Mouse (Mus musculus) heart, adult 2 months (tissue): Measurements from ENCODE around the gene Atp1a2. TPM values are rescaled to one million over a fixed set of nuclear protein-coding genes. Genes with fewer than 3 reads are reported as not detected.

ENCODE experiments used
- DNase-seq, 2 experiments: peaks; one replicate each; pipeline ENCODE4 v3.0.0; 2021
- H3K27ac ChIP-seq: fragments of 200-600 bp; 2 replicates; pipeline ENCODE4 v1.8.1; 2022
- H3K27me3 ChIP-seq: fragments of 200-500 bp; 2 replicates; pipeline ENCODE4 v1.6.1; 2012; ENCODE audit warnings: mild to moderate bottlenecking, low read length, inconsistent platforms, mixed read lengths; ENCODE audit not compliant: control insufficient read depth, insufficient read depth
- H3K36me3 ChIP-seq: fragments of 200-500 bp; 2 replicates; pipeline ENCODE4 v1.6.1; 2012; ENCODE audit warnings: low read length, inconsistent platforms; ENCODE audit not compliant: control insufficient read depth, insufficient read depth
- H3K4me1 ChIP-seq: fragments of 200-500 bp; 2 replicates; pipeline ENCODE4 v1.6.1; 2011; ENCODE audit warnings: low read length; ENCODE audit not compliant: control insufficient read depth, insufficient read depth
- H3K4me3 ChIP-seq: fragments of 200-600 bp; 2 replicates; pipeline ENCODE4 v1.8.1; 2022
- H3K79me2 ChIP-seq: fragments of 200-500 bp; replicated peaks from 2 replicates; pipeline ENCODE4 v1.6.1; 2012; ENCODE audit warnings: mild to moderate bottlenecking, inconsistent platforms, low read length, moderate library complexity, mixed read lengths; ENCODE audit not compliant: control insufficient read depth, insufficient read depth
- H3K9ac ChIP-seq: fragments of 200-500 bp; 2 replicates; pipeline ENCODE4 v1.6.1; 2012; ENCODE audit warnings: low read depth, mild to moderate bottlenecking, control low read depth, inconsistent platforms, low read length, mixed read lengths
- CTCF ChIP-seq: fragments of 200-600 bp; IDR thresholded peaks from 2 replicates; pipeline ENCODE4 v1.8.1; 2022; ENCODE audit warnings: antibody characterized with exemption, mild to moderate bottlenecking, moderate library complexity
- EP300 ChIP-seq: fragments of 200-500 bp; IDR thresholded peaks from 2 replicates; pipeline ENCODE4 v1.6.1; 2011; ENCODE audit warnings: low read depth, low read length, control low read depth; ENCODE audit not compliant: insufficient read depth
- POLR2A ChIP-seq: fragments of 200-500 bp; IDR thresholded peaks from 2 replicates; pipeline ENCODE4 v1.6.1; 2011; ENCODE audit warnings: mild to moderate bottlenecking, low read depth, low read length, control low read depth; ENCODE audit not compliant: insufficient read depth
- WGBS: fragments of 180-500 bp; shearing (Covaris S2); methylation state at CpG from one replicate; pipeline ENCODE4 v1.1.7; 2018; 5-methylcytosine and 5-hydroxymethylcytosine counted together
- intact Hi-C: fragments of 180-260 bp; cut with DNase I; formaldehyde crosslinking; loops from one replicate; pipeline ENCODE4 v1.15.1; 2025
- polyA plus RNA-seq: library from polyadenylated mRNA; depleted of rRNA; stranded (reverse); fragments of >200 nt; gene quantifications from 2 replicates; pipeline ENCODE4 v1.2.3, GENCODE M21; 2012
- total RNA-seq, 2 experiments: library from RNA; stranded (reverse); gene quantifications; 2 replicates each; pipeline ENCODE4 v1.2.3; 2021

Gene Atp1a2
- total and polyA plus RNA-seq, 3 experiments: 319 to 588 (median 462) TPM

DNA sequence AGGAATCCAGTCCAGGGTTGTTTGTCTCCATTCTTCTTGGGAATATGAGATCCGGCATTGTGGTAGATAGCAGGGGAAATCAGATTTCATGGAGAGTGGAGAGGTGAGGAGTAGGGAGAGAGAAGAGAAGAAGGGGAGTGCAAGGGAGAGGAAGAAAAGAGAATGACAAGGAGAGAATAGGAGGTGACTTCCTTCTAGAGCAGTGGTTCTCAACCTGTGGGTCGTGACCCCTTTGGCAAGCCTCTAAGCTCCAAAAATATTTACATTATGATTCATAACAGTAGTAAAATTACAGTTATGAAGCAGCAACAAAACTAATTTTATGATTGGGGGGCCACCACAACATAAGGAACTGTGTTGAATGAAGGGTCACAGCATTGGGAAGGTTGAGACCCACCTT lies 35.1 kb upstream of the Atp1a2 start:
- TF ChIP-seq POLR2A (no peak), EP300 (no peak), CTCF (no peak)
- no peaks in the 10 kb centered on the region for H3K36me3 ChIP-seq
- WGBS: 79% methylated on average over 2 of the region's 2 CpGs
- intact Hi-C loops: no loop called here
- no peak overlapping the region for H3K9ac ChIP-seq
- no peak for DNase-seq
- no peaks in the 10 kb centered on the region for H3K79me2 ChIP-seq
- H3K27me3 ChIP-seq: 0 out of 2 replicates have a peak, but pooled peaks cover 4% of the 10 kb centered on the region
- no peaks in the 10 kb centered on the region for H3K4me1 ChIP-seq
- H3K27ac ChIP-seq: no peak overlapping the region
- no peak overlapping the region for H3K4me3 ChIP-seq

- Histone ChIP-seq H3K9ac (no peak overlapping the region), H3K4me3 (no peak overlapping the region), H3K27ac (no peak overlapping the region), H3K4me1 (no peaks in the 10 kb centered on the region), H3K79me2 (no peaks in the 10 kb centered on the region), H3K27me3 (peaks cover 6% of the 10 kb centered on the region; the same call in 1 of the 2 replicates), H3K36me3 (no peaks in the 10 kb centered on the region)
- TF ChIP-seq CTCF (no peak), POLR2A (no peak), EP300 (no peak)
- intact Hi-C loops: no loop called here
- WGBS: 71% methylated on average over 8 of the region's 8 CpGs
- no peak for DNase-seq
Observed at GRCm38 (mm10) chr1:172331422-172331947, 33.6 kb upstream of the Atp1a2 start.

GRCm38 (mm10) chr1:172329616-172330015 lies 31.8 kb upstream of the Atp1a2 start:
- intact Hi-C loops: no loop called here
- H3K36me3 ChIP-seq: no peaks in the 10 kb centered on the region

DNA sequence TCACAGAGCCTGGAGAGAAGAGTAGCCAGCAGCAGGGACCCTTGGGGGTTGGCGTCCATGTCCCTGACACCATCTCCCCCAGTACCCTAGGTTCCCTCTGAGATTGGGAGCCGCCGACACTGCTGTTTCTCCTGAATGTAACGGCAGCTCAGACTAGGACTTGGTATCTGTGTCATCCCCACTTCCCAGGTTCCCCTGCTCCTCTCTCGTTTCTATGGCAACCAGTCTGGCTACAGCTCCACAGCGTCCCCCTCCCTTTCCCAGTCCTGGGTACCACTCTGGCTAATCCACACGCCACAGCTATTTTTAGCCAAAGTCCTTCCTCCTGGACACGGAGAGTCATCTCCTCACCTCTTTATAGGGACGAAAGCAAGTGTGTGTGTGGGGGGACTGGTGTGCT lies 31.3 kb upstream of the Atp1a2 start, which contains the start of gene Kcnj9:
TSS of gene Kcnj9 (minus strand) at position 188 of the 400 bp plus-strand sequence.
- Histone ChIP-seq H3K4me1 (no peaks in the 10 kb centered on the region), H3K79me2 (no peaks in the 10 kb centered on the region), H3K27me3 (peaks cover 11% of the 10 kb centered on the region; the same call in 1 of the 2 replicates), H3K4me3 (no peak within 1 kb of the TSS), H3K27ac (no peak within 1 kb of the TSS), H3K36me3 (no peaks in the 10 kb centered on the region), H3K9ac (no peak within 1 kb of the TSS)
- TF ChIP-seq EP300: no peak
- TF ChIP-seq POLR2A: no peak
- TF ChIP-seq CTCF: no peak
- intact Hi-C loops: no loop called here
- DNase-seq: no peak
- WGBS: 18% methylated on average over 9 of the region's 9 CpGs

More at GRCm38 (mm10) chr1:172329616-172330015, 31.8 kb upstream of the Atp1a2 start:
- H3K27me3 ChIP-seq: peaks cover 11% of the 10 kb centered on the region; the same call in 1 of the 2 replicates
- H3K79me2 ChIP-seq: no peaks in the 10 kb centered on the region
- TF ChIP-seq EP300: no peak
- no peak for TF ChIP-seq POLR2A
- TF ChIP-seq CTCF: no peak
- no peak overlapping the region for H3K9ac ChIP-seq
- WGBS: 70% methylated on average over 6 of the region's 6 CpGs
- no peaks in the 10 kb centered on the region for H3K4me1 ChIP-seq
- H3K27ac ChIP-seq: no peak overlapping the region
- no peak for DNase-seq
- H3K4me3 ChIP-seq: no peak overlapping the region

- no peaks in the 10 kb centered on the region for H3K79me2 ChIP-seq
- intact Hi-C loops: no loop called here
- H3K9ac ChIP-seq: no peak overlapping the region
- H3K27ac ChIP-seq: no peak overlapping the region
- no peaks in the 10 kb centered on the region for H3K4me1 ChIP-seq
- H3K36me3 ChIP-seq: no peaks in the 10 kb centered on the region
- no peak overlapping the region for H3K4me3 ChIP-seq
- H3K27me3 ChIP-seq: peaks cover 11% of the 10 kb centered on the region; the same call in 1 of the 2 replicates
- WGBS: 69% methylated on average over 7 of the region's 7 CpGs
- TF ChIP-seq EP300 (no peak), POLR2A (no peak), CTCF (no peak)
- DNase-seq: no peak
Observed at GRCm38 (mm10) chr1:172328461-172328860, 30.6 kb upstream of the Atp1a2 start.

DNA sequence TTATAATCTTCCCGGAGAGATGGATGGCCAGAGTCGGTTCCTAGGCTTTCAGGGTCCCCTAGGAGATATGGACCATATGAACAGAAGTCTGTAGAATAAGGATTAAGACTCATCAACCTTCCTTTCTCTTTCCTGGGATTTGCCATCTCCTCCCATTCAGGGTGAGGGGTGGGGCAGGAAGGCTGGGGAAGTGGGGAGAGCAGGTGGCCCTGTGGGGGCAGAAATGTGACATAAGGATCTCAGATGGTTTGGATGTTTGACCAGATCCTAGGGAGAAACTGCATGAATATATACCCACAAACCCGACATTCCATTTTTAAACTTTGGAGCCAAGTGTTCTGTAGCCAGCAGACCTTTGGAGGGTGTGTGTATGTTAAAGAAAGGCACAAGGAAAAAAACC lies 30.2 kb upstream of the Atp1a2 start:
- WGBS: 70% methylated on average over 3 of the region's 3 CpGs
- DNase-seq: no peak
- intact Hi-C loops: no loop called here
- TF ChIP-seq EP300 (no peak), POLR2A (no peak)
- peaks cover 11% of the 10 kb centered on the region; the same call in 1 of the 2 replicates for H3K27me3 ChIP-seq
- no peaks in the 10 kb centered on the region for H3K36me3 ChIP-seq
- no peaks in the 10 kb centered on the region for H3K4me1 ChIP-seq
- H3K27ac ChIP-seq: no peak overlapping the region
- no peaks in the 10 kb centered on the region for H3K79me2 ChIP-seq
- no peak overlapping the region for H3K9ac ChIP-seq
- no peak overlapping the region for H3K4me3 ChIP-seq
